Mouse (Mus musculus): ENCODE measurements at regions not wholly inside any gene's neighbourhood (a gene's known extent, or its start where the extent isn't known, plus 50 kb on each side); places are given as distances from the start of the nearest gene placed in this dataset.
A peak's percentile ranks its signal among the peaks of the same experiment; 100 is the strongest.

- H3K4me3 ChIP-seq (replicated peaks; ENCODE audit: low read length) = no peak overlapping the region
- H3K9ac ChIP-seq (ENCODE audit: low read length) = no peak overlapping the region
- H3K36me3 ChIP-seq (ENCODE audit: control insufficient read depth, insufficient read depth, low read length) = no peaks in the 10 kb centered on the region
- H3K27ac ChIP-seq (ENCODE audit: low read length) = no peak overlapping the region
- ATAC-seq (ENCODE audit: insufficient read depth, low FRiP score) = no peak
- H3K27me3 ChIP-seq (ENCODE audit: control insufficient read depth, insufficient read depth, low read length) = no peaks in the 10 kb centered on the region
- H3K4me2 ChIP-seq (ENCODE audit: low read depth, low read length) = no peak overlapping the region
- no peaks in the 10 kb centered on the region for H3K4me1 ChIP-seq (ENCODE audit: control insufficient read depth, insufficient read depth, low read length)
- no peaks in the 10 kb centered on the region for H3K9me3 ChIP-seq (replicated peaks; ENCODE audit: control insufficient read depth, low read length)
- WGBS = 88% methylated on average over 2 of the region's 2 CpGs
Measured at GRCm38 (mm10) chr9:94589672-94590071, 51.8 kb upstream of the 1190002N15Rik start.

DNA sequence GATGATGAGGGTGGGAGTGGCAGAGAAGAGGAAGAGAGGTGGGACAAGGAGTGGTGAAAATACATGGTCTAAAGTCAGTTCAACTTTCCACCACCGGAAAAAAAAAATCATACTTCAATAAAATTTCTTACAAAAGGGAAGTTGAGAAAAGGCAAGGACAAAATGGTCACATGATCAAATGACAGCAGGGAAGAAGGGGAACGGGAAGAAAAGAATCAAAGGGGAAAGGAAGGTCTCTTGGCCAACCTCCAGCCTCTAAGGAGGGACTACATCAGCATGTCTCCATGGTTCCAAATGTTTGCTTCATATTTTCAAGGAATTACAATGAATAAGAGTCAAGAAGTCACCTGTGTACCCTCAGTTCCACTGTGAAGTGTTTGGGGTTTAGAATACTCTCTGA is 64.7 kb upstream of the Slc9a9 start:
- 80% methylated on average over 2 of the region's 2 CpGs for WGBS
- Histone ChIP-seq H3K27me3 (ENCODE audit: control insufficient read depth, insufficient read depth, low read length) (no peaks in the 10 kb centered on the region), H3K9ac (ENCODE audit: low read length) (no peak overlapping the region), H3K27ac (ENCODE audit: low read length) (no peak overlapping the region), H3K4me3 (replicated peaks; ENCODE audit: low read length) (no peak overlapping the region), H3K4me1 (ENCODE audit: control insufficient read depth, insufficient read depth, low read length) (no peaks in the 10 kb centered on the region), H3K4me2 (ENCODE audit: low read depth, low read length) (no peak overlapping the region), H3K9me3 (replicated peaks; ENCODE audit: control insufficient read depth, low read length) (no peaks in the 10 kb centered on the region), H3K36me3 (ENCODE audit: control insufficient read depth, insufficient read depth, low read length) (no peaks in the 10 kb centered on the region)
- ATAC-seq (ENCODE audit: insufficient read depth, low FRiP score) = no peak

DNA sequence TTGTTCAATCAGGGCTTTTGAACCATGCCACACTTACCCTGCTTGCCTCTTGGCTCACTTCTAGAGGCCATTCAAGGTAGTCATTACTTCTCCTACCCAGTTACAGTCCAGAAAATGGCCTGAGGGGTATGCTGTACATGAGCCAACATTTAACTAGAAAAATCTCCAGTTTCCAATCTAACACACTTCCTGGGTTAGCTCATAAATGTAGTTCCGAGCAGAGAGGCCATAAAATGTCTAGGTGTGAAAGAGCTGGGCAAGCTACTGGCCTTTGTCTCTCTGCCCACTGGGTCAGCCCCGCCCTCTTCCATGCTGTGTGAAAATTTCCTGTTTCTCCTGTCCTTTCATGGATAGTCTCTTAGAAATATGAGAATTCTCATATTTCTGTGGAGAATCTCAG is 63.3 kb upstream of the Slc9a9 start:
- no peaks in the 10 kb centered on the region for H3K9me3 ChIP-seq (replicated peaks; ENCODE audit: control insufficient read depth, low read length)
- no peak overlapping the region for H3K27ac ChIP-seq (ENCODE audit: low read length)
- no peak overlapping the region for H3K4me2 ChIP-seq (ENCODE audit: low read depth, low read length)
- H3K4me3 ChIP-seq (replicated peaks; ENCODE audit: low read length) = no peak overlapping the region
- H3K27me3 ChIP-seq (ENCODE audit: control insufficient read depth, insufficient read depth, low read length) = no peaks in the 10 kb centered on the region
- no peaks in the 10 kb centered on the region for H3K4me1 ChIP-seq (ENCODE audit: control insufficient read depth, insufficient read depth, low read length)
- H3K36me3 ChIP-seq (ENCODE audit: control insufficient read depth, insufficient read depth, low read length) = no peaks in the 10 kb centered on the region
- no peak for ATAC-seq (ENCODE audit: insufficient read depth, low FRiP score)
- WGBS = 61% methylated on average over 2 of the region's 2 CpGs
- H3K9ac ChIP-seq (ENCODE audit: low read length) = no peak overlapping the region

DNA sequence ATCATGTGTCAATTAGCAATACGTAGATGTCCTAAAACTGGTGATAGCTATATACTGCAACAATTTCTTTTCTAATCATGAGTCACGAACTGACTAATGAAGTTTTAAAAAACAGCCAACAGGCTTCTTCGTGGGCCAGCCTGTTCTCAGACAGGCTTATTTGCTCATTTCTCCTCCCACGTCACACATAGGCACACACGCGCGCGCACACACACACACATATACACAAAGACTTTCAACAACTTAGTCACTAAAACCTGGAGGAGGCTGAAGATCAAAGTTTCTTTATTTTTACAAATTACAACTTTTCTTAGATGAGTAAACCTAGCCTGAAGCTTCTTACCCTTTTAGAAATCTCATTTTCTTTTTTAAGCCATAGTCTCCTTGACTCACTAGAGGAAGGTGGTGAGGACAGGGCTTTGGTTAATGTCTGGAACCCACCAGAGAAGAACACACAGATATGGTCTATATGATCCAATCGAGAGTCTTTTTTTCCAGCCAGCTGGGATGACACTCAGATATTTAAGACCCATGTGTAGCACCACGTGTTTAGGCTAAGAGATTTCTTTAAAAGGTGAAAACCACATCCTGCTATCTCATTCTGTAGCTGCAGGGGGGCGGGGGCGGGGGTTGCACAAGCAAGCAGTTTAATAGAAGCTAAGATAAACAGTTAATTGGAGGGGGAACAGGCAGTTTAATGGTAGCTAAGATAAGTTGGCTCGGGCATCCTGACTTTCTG is 62.5 kb upstream of the Slc9a9 start:
- 64% methylated on average over 13 of the region's 13 CpGs for WGBS

DNA sequence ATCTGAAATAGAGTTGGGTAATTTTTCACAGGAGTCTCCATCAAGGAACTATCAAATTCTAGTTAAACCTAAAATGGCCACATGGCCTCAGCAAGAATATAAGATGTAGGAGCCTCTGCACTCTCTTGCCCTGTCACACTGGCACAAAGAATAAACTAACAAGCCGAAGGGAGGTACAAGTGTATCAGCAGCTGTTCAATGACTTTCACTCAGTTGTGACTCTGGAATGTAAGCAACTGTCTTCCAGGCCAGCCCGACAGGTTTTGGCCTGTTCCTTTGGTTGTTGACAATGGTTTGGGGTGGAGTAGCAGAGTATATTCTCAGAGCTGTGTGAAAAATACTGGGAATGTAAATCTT is 62.0 kb upstream of the Slc9a9 start:
- H3K27me3 ChIP-seq (ENCODE audit: control insufficient read depth, insufficient read depth, low read length) = no peaks in the 10 kb centered on the region
- H3K4me1 ChIP-seq (ENCODE audit: control insufficient read depth, insufficient read depth, low read length) = no peaks in the 10 kb centered on the region
- H3K4me2 ChIP-seq (ENCODE audit: low read depth, low read length) = no peak overlapping the region
- no peak overlapping the region for H3K27ac ChIP-seq (ENCODE audit: low read length)
- H3K9ac ChIP-seq (ENCODE audit: low read length) = no peak overlapping the region
- peak; percentile 56; the same call in 1 of the 2 replicates for ATAC-seq (ENCODE audit: insufficient read depth, low FRiP score)
- no peaks in the 10 kb centered on the region for H3K36me3 ChIP-seq (ENCODE audit: control insufficient read depth, insufficient read depth, low read length)
- no peaks in the 10 kb centered on the region for H3K9me3 ChIP-seq (replicated peaks; ENCODE audit: control insufficient read depth, low read length)
- no peak overlapping the region for H3K4me3 ChIP-seq (replicated peaks; ENCODE audit: low read length)
- 20% methylated on average over 2 of the region's 2 CpGs for WGBS

More for the DNA sequence above, 62.5 kb upstream of the Slc9a9 start:
- no peak overlapping the region for H3K4me2 ChIP-seq (ENCODE audit: low read depth, low read length)
- H3K9ac ChIP-seq (ENCODE audit: low read length) = no peak overlapping the region
- no peaks in the 10 kb centered on the region for H3K36me3 ChIP-seq (ENCODE audit: control insufficient read depth, insufficient read depth, low read length)
- no peaks in the 10 kb centered on the region for H3K9me3 ChIP-seq (replicated peaks; ENCODE audit: control insufficient read depth, low read length)
- no peak for ATAC-seq (ENCODE audit: insufficient read depth, low FRiP score)
- no peaks in the 10 kb centered on the region for H3K4me1 ChIP-seq (ENCODE audit: control insufficient read depth, insufficient read depth, low read length)
- no peak overlapping the region for H3K27ac ChIP-seq (ENCODE audit: low read length)
- no peaks in the 10 kb centered on the region for H3K27me3 ChIP-seq (ENCODE audit: control insufficient read depth, insufficient read depth, low read length)
- no peak overlapping the region for H3K4me3 ChIP-seq (replicated peaks; ENCODE audit: low read length)

GRCm38 (mm10) chr9:94610101-94610500 is 59.6 kb upstream of the Slc9a9 start:
- no peaks in the 10 kb centered on the region for H3K36me3 ChIP-seq (ENCODE audit: control insufficient read depth, insufficient read depth, low read length)
- WGBS = 72% methylated on average over 3 of the region's 3 CpGs
- H3K27ac ChIP-seq (ENCODE audit: low read length) = no peak overlapping the region

DNA sequence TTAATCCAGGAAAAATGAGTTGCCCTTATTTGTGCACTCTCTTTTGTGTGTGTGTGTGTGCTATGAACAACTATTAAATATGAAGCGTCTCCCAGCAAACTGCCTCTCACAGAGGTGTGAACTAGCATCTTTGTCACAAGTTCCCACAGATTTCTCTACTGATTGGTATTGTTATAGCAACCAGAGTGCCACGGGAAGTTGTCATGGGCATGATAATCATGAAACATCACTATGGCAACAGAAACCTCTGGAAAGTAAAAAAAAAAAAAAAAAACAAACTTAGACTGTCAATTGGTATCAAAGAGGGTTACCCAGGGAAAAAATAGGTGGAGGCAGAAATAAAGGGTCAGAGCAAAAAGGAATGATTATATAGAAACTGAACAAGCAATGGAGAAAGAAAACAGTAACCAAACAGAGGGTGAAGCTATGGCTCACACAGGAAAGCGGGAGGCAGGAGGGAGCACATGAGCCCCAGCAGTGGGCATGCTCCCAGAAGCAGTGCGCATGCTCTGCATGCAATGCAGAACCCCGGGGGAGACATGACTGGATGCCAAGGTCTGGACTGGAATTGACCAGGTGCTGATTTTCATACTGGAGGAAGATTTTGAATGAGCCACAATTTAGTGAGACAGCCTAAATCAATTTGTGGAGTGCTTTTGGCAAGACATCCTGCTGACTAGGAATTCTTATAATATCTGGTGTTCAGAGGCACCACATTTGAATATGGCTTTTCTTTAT is 58.9 kb upstream of the Slc9a9 start:
- Histone ChIP-seq H3K4me2 (ENCODE audit: low read depth, low read length) (no peak overlapping the region), H3K9me3 (replicated peaks; ENCODE audit: control insufficient read depth, low read length) (no peaks in the 10 kb centered on the region), H3K4me3 (replicated peaks; ENCODE audit: low read length) (no peak overlapping the region), H3K27me3 (ENCODE audit: control insufficient read depth, insufficient read depth, low read length) (no peaks in the 10 kb centered on the region), H3K9ac (ENCODE audit: low read length) (no peak overlapping the region), H3K27ac (ENCODE audit: low read length) (no peak overlapping the region), H3K4me1 (ENCODE audit: control insufficient read depth, insufficient read depth, low read length) (no peaks in the 10 kb centered on the region), H3K36me3 (ENCODE audit: control insufficient read depth, insufficient read depth, low read length) (no peaks in the 10 kb centered on the region)
- no peak for ATAC-seq (ENCODE audit: insufficient read depth, low FRiP score)
- 69% methylated on average over 5 of the region's 5 CpGs for WGBS

More at GRCm38 (mm10) chr9:94610101-94610500, 59.6 kb upstream of the Slc9a9 start:
- H3K9me3 ChIP-seq (replicated peaks; ENCODE audit: control insufficient read depth, low read length) = no peaks in the 10 kb centered on the region
- no peak overlapping the region for H3K4me2 ChIP-seq (ENCODE audit: low read depth, low read length)
- no peaks in the 10 kb centered on the region for H3K4me1 ChIP-seq (ENCODE audit: control insufficient read depth, insufficient read depth, low read length)
- H3K27me3 ChIP-seq (ENCODE audit: control insufficient read depth, insufficient read depth, low read length) = no peaks in the 10 kb centered on the region
- ATAC-seq (ENCODE audit: insufficient read depth, low FRiP score) = no peak
- no peak overlapping the region for H3K4me3 ChIP-seq (replicated peaks; ENCODE audit: low read length)
- no peak overlapping the region for H3K9ac ChIP-seq (ENCODE audit: low read length)

DNA sequence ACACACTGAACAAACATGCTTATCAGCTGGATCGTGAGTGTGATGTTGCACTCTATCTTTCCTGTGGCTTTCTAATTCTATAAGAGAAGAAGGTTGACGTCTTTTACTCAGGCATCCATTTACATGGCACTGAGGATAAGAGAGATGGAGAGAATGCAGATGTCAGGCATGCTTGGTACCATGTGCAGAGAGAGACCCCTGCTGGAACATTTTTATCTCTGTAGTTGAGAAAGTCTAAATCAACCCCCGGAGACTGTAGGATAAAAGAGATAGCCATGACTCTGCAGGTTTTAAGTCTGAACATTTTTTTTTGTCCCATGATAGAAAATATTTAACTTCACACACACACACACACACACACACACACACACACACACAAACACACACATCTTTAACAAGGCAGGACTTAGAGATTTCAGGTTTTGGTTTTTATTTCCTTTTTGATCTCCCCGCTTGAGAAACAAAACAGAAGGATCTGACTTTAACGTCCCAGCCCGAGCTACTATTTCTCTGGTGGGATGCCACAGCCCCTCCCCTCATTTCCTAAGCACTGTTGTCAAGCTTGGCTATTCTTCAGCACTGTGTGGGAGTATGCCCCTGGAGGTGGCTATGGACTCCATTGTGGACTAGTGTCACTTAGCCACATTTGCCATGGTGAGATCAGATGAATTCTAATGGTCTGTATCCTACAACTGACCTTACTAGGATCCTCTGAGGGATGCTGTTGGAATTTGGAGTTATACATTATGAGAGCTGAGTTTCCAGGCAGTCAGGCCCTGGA is 55.6 kb upstream of the Slc9a9 start:
- no peak overlapping the region for H3K4me2 ChIP-seq (ENCODE audit: low read depth, low read length)
- H3K9me3 ChIP-seq (replicated peaks; ENCODE audit: control insufficient read depth, low read length) = no peaks in the 10 kb centered on the region
- H3K9ac ChIP-seq (ENCODE audit: low read length) = no peak overlapping the region
- no peak for ATAC-seq (ENCODE audit: insufficient read depth, low FRiP score)
- no peak overlapping the region for H3K4me3 ChIP-seq (replicated peaks; ENCODE audit: low read length)
- H3K27ac ChIP-seq (ENCODE audit: low read length) = no peak overlapping the region
- no peaks in the 10 kb centered on the region for H3K36me3 ChIP-seq (ENCODE audit: control insufficient read depth, insufficient read depth, low read length)
- WGBS = 30% methylated on average over 6 of the region's 6 CpGs
- H3K27me3 ChIP-seq (ENCODE audit: control insufficient read depth, insufficient read depth, low read length) = no peaks in the 10 kb centered on the region
- H3K4me1 ChIP-seq (ENCODE audit: control insufficient read depth, insufficient read depth, low read length) = 0 out of 2 replicates have a peak, but pooled peaks cover 3% of the 10 kb centered on the region

DNA sequence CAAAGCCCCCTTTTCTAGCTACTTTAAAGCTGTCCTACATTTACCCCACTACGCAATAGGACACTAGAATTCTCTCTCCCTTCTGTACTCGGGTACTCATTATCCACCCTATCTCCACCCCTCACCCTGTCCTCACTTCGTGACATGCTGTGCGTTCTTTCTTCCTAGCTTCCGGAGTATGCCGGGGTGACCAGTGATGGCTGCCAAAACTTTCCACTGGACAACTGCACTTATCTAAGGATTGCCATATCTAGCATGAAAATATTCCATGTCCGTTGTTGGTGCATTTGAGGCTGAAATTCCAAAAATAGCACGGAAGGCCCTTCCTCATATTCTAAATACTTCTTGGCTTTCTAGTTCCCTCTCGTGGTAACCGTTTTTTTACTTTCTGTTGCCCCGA is 54.5 kb upstream of the Slc9a9 start:
- Histone ChIP-seq H3K4me2 (ENCODE audit: low read depth, low read length) (no peak overlapping the region), H3K36me3 (ENCODE audit: control insufficient read depth, insufficient read depth, low read length) (no peaks in the 10 kb centered on the region), H3K4me1 (ENCODE audit: control insufficient read depth, insufficient read depth, low read length) (0 out of 2 replicates have a peak, but pooled peaks cover 3% of the 10 kb centered on the region), H3K27ac (ENCODE audit: low read length) (no peak overlapping the region), H3K9me3 (replicated peaks; ENCODE audit: control insufficient read depth, low read length) (no peaks in the 10 kb centered on the region), H3K4me3 (replicated peaks; ENCODE audit: low read length) (no peak overlapping the region), H3K9ac (ENCODE audit: low read length) (no peak overlapping the region), H3K27me3 (ENCODE audit: control insufficient read depth, insufficient read depth, low read length) (no peaks in the 10 kb centered on the region)
- 79% methylated on average over 11 of the region's 11 CpGs for WGBS
- ATAC-seq (ENCODE audit: insufficient read depth, low FRiP score) = no peak

All from stomach, embryonic 16.5 days (tissue).